Mouse (Mus musculus) lung, adult 2 months (tissue): ENCODE results near the gene Strn4. TPM values are rescaled to one million over a fixed set of nuclear protein-coding genes. Genes with fewer than 3 reads are reported as not detected.

ENCODE experiments used
- DNase-seq: peaks from one replicate; pipeline ENCODE4 v3.0.0; 2022
- H3K4me1 ChIP-seq: fragments of 200-500 bp; 2 replicates; pipeline ENCODE4 v1.6.1; 2011; ENCODE audit warnings: low read length; ENCODE audit not compliant: control insufficient read depth, insufficient read depth
- H3K4me3 ChIP-seq: fragments of 200-500 bp; replicated peaks from 2 replicates; pipeline ENCODE3; 2011; ENCODE audit warnings: low read depth, mild to moderate bottlenecking, control low read depth, low read length; ENCODE audit errors: extremely low read depth
- CTCF ChIP-seq: fragments of 200-500 bp; IDR thresholded peaks from 2 replicates; pipeline ENCODE4 v1.5.1; 2011; ENCODE audit warnings: mild to moderate bottlenecking, low read length, control low read depth; ENCODE audit not compliant: insufficient read depth
- POLR2A ChIP-seq: fragments of 200-500 bp; IDR thresholded peaks from 2 replicates; pipeline ENCODE4 v1.6.1; 2011; ENCODE audit warnings: low read depth, mild to moderate bottlenecking, control low read depth, low read length, borderline replicate concordance; ENCODE audit errors: extremely low read depth
- WGBS: fragments of 180-500 bp; shearing (Covaris S2); methylation state at CpG from one replicate; pipeline ENCODE4 v1.1.7; 2018; 5-methylcytosine and 5-hydroxymethylcytosine counted together
- polyA plus RNA-seq: library from polyadenylated mRNA; depleted of rRNA; stranded (reverse); fragments of >200 nt; gene quantifications from 2 replicates; pipeline ENCODE4 v1.2.3, GENCODE M21; 2012

The Strn4 gene
- polyA plus RNA-seq, 1 experiment, result 180 TPM

DNA sequence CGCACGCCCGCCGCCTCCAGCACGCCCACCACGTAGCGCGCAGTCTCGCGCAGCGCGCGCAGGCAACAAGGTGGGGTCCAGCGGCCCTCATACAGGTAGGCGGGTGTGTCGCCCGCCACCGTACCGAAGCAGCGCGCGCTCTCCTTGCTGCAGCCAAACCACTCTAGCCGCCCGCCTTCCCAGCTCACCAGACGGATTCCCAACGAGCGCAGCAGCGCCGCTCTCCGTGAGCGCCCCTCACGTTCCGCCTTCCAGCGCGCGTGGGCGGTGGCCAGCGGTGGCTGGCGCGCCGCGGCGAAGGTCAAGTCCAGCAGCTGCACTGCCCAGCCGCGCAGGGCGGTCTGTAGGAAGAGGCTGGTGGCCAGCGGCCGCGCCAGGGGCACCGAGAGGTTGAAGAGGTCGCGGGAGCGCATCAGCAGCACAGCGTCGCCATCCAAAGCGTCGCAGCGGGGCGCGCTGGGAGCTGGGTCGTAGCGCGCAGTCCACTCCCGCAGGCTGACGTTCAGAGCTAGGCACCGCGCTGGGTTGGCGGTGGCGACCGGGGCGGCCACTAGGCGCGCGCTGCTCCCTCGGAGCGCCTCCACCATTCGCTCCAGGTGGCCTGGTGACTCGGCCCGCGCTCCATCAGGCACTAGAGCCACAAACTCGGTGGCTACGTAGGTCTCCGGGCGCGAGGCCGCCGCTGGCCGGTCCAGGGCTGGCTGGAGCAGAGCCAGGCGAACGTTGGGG, 4.6 kb upstream of the Strn4 start:
- no peaks in the 10 kb centered on the region for H3K4me1 ChIP-seq
- DNase-seq, result no peak
- no peak overlapping the region for H3K4me3 ChIP-seq
- TF ChIP-seq CTCF (no peak), POLR2A (no peak)
- WGBS, result 63% methylated on average over 90 of the region's 90 CpGs

DNA sequence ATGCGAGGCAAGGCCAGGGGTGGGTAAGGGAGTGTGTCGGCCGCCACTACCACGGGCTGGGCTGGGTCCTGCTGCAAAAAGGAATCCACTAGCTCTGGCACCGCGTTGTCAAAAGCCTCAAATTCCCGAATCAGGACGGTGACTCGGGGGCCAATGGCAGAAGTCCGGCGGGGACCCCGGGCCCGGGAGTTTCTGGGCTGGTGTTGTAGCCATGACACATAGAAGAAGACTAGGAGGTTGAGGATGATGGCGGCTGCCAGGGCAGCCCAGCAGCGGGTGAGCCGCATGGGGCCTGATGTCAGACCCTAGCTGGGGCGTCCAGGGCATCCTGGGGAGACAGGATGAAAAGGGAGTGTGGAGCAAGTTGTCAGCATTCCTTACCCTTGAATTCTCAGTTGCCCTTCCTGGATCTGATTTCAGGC, 4.0 kb upstream of the Strn4 start:
- no peak for TF ChIP-seq CTCF
- TF ChIP-seq POLR2A, result no peak
- 80% methylated on average over 17 of the region's 17 CpGs for WGBS
- H3K4me3 ChIP-seq, result no peak overlapping the region
- no peak for DNase-seq
- H3K4me1 ChIP-seq, result no peaks in the 10 kb centered on the region

DNA sequence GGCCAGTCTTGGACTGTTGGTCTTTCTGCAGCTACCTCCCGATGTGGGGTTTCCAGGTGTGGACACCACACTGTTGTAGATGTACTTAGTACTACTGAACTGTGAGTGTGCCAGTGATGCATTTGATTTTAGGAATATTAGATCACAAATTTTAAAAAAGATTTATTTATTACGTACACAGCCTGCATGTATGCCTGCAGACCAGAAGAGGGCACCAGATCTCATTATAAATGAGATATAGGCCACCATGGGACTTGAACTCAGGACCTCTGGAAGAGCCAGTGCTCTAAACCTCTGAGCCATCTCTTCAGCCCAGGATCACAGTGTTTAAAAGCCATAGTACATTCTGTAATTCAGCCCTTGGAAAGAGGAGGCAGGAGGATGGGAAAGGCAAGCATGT, 3.2 kb upstream of the Strn4 start:
- no peak overlapping the region for H3K4me3 ChIP-seq
- H3K4me1 ChIP-seq, result peaks cover 2% of the 10 kb centered on the region
- DNase-seq, result no peak
- TF ChIP-seq CTCF, result no peak
- TF ChIP-seq POLR2A, result no peak
- WGBS, result 80% methylated on average over 2 of the region's 2 CpGs

DNA sequence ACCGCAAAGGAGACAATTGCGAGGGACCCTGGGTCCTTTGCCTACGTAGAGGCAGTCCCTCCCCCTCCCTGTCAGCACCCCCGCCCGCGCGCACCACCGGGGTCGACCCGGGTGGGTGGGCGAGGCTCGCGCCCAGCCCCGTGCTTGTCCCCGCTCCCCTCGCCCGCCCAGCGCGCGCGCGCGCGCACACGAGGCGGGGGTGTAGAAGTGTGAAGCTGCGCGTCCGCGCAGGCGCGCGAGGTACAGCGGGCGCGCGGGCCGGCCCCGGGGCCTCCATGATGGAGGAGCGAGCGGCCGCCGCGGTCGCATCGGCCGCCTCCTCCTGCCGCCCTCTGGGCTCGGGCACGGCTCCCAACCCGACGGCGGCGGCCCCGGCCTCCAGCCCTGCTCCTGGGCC, 387 bp downstream of the Strn4 start:
- TF ChIP-seq CTCF (no peak), POLR2A (peak; percentile 46; the same call in 1 of the 2 replicates)
- Histone ChIP-seq H3K4me1 (peaks cover 19% of the 10 kb centered on the region), H3K4me3 (peak overlapping the region; percentile 92)
- under 1% methylated on average over 55 of the region's 55 CpGs for WGBS
- DNase-seq, result no peak

DNA sequence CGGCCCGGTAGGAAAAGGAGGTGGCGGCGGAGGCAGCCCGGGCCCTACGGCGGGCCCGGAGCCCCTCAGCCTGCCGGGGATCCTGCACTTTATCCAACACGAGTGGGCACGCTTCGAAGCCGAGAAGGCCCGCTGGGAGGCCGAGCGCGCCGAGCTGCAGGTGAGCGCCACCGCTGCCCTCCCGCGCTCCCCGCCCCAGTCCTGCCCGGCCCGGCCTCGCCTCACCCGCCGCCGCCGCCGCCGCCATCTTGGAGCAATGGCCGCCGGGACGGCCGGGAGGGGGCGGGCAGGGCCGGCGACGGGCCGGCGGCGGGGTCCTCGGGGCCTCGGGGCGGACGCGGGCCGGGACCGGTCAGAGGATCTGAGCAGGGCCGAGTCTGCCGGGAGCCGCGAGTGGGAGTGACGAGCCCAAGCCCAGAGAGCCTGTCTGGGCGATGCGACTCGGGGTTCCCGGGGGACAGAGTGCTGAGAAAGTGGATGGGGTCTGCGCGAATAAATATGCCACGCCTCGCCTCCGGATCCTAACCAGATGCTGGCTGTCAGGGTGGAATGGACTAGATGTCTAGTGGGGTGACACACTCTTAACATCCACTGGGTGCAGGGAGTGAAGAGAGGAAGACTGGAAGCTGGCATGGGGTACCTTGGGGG, 910 bp downstream of the Strn4 start, which contains the start of gene Fkrp:
Gene Fkrp, minus strand, starts transcription at position 258 of the 648 bp plus-strand sequence.
- H3K4me1 ChIP-seq, result peaks cover 20% of the 10 kb centered on the region
- TF ChIP-seq CTCF, result no peak
- DNase-seq, result peak; percentile 76
- WGBS, result 2% methylated on average over 46 of the region's 64 CpGs
- H3K4me3 ChIP-seq, result peak within 1 kb of the TSS; percentile 92

DNA sequence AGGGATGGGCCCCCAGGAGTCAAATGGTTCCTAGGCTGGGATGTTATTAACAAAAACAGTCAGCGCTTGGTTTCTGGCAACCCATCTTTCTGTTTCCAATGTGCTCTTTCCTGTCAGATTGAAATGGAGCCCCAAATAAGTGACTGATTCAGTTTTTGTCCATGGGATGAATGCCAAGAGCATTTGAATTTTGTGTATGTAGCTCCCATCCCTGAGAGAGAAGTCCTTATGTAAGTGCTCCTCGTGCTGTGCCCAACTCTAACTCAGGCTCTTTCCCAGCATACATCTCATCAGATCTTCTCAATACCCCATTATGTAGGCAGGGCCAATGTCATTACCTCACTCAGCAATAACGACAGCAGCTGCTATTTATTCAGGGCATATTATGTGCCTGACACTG, 2.0 kb downstream of the Strn4 start:
- TF ChIP-seq CTCF, result no peak
- TF ChIP-seq POLR2A, result no peak
- H3K4me3 ChIP-seq, result no peak overlapping the region
- peaks cover 20% of the 10 kb centered on the region for H3K4me1 ChIP-seq
- DNase-seq, result no peak
- WGBS, result 16% methylated on average over 3 of the region's 3 CpGs

DNA sequence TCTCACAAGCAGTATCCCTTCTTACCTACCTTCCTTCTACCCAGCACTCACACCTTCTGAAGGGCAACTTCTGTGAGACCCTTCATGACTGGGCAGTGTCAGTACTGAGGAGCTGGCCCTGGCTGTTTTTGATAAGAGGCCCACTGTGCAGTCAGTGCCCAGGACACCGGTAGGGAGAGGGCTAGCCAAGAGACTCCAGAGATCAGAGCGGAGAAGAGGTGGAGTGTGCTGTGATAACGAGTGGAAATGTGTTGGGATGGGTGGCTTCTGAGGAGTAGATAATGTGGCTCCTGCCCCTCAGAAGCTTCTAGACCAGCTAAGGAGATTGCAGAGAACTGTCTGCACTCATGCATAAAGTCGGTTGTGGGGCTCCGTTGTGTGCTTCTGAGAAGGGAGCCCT, 4.1 kb downstream of the Strn4 start:
- no peak for DNase-seq
- TF ChIP-seq CTCF (no peak), POLR2A (no peak)
- H3K4me3 ChIP-seq, result no peak overlapping the region
- H3K4me1 ChIP-seq, result peaks cover 20% of the 10 kb centered on the region
- 69% methylated on average over 5 of the region's 5 CpGs for WGBS

DNA sequence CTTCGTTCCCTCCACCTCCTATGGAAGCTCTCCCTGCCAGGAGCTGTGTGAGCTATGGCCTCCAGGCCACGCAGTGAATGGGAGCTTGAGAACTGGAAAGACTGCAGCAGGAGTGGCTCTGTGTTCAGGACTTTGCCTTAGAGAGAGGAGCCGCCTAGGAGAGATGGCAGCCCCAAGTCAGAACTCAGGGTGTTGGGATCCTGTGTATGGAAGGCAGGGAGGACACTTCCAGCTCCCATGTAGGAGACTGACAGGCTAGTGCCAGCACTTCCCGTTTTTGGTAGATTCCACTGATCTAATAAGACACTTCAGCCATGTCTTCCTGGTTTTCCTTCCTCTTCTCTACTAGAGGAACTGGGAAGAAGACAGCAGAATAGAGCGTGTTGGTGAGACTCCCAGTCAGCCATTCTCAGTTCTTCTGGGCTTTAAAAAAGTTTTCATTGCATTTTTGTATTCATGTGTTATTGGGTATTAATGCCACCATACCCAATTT, 4.6 kb downstream of the Strn4 start:
- WGBS, result 35% methylated on average over 5 of the region's 5 CpGs
- no peak for TF ChIP-seq CTCF
- TF ChIP-seq POLR2A, result no peak
- no peak for DNase-seq
- H3K4me1 ChIP-seq, result peaks cover 20% of the 10 kb centered on the region
- H3K4me3 ChIP-seq, result no peak overlapping the region

DNA sequence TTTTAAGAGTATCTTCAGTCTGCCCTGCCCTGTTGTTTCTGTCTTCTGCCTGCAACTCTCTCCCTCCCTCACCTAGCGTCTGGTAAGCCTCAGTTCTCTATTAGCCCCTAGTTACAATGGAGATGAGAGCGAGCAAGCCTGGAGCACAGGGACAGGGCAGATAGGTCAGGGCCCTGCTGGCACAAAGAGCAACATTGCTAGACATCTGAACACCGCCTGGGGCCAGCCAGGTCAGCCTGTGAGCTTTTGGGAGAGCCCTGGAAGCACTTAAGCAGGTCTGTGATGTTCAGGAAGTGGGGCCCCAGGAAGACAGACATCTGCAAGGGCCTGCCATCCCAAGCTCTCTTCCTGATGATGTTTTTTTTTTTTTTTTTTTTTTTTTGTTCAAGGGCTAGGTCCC, 5.4 kb downstream of the Strn4 start:
- no peak for DNase-seq
- H3K4me1 ChIP-seq, result peaks cover 23% of the 10 kb centered on the region
- H3K4me3 ChIP-seq, result no peak overlapping the region
- 51% methylated on average over 3 of the region's 3 CpGs for WGBS
- TF ChIP-seq POLR2A (no peak), CTCF (no peak)

DNA sequence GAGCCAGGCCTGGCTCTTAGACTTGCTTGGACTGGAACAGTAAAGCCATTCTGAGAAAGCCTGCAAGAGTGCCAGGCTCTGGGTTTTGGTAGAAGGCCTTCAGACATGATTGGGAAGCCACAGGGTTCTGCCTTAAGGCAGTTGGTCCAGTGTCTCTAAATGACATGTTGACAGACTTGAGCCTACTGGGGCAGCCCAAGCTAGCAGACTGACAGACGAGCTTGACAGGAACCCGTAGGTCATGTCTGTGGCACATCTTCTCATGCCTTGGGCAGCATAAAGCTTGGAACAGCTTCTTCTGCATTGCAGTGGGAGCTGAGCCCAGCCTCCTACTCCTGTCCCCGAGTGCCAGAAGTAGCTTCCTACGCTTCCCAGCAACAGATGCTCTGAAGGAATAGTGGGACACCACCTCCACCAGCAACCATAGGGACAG, 6.0 kb downstream of the Strn4 start:
- no peak overlapping the region for H3K4me3 ChIP-seq
- no peak for DNase-seq
- WGBS, result 53% methylated on average over 4 of the region's 4 CpGs
- peaks cover 27% of the 10 kb centered on the region for H3K4me1 ChIP-seq
- TF ChIP-seq POLR2A (no peak), CTCF (no peak)
